Mouse (Mus musculus): ENCODE measurements around the gene Tex9. TPM values are rescaled to one million over a fixed set of nuclear protein-coding genes. Genes with fewer than 3 reads are reported as not detected.
"Not testable (repeated sequence)": the region's sequence is repeated elsewhere in the genome, so short reads cannot be mapped to it uniquely, and the experiment has no call there.

The Tex9 gene
- polyA plus RNA-seq, 1 experiment from 2014 or later: 53.8 TPM

DNA sequence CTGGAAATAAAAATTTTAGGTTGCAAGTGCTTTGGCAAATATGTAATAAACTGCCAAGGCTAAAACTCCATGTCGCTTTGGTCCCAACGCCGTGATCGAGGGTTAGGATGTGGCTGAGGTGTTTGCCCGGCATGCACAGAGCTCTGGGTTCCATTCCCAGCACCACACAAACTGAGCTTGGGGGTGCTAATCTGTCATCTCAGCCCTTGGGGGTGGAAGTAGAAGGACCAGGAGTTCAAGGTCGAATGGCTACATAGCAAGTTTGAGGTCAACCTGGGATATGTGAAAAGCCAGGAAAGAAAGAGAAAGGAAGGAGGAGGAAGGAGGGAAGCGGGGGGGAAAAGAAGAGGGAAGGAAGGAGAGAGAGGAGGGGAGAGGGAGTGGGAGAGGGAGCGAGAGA, 87.6 kb downstream of the Tex9 start:
- Histone ChIP-seq H3K36me3 (ENCODE audit: control insufficient read depth, insufficient read depth, low read length) (no peaks in the 10 kb centered on the region), H3K9me3 (ENCODE audit: control insufficient read depth, low read length) (no peaks in the 10 kb centered on the region), H3K4me3 (ENCODE audit: low read depth, low read length) (no peak overlapping the region), H3K9ac (ENCODE audit: low read length) (no peak overlapping the region), H3K4me2 (ENCODE audit: low read depth, severe bottlenecking) (no peak overlapping the region), H3K27ac (replicated peaks; ENCODE audit: low read depth, low read length) (no peak overlapping the region), H3K27me3 (ENCODE audit: control insufficient read depth, insufficient read depth, low read length) (no peaks in the 10 kb centered on the region), H3K4me1 (ENCODE audit: control insufficient read depth, insufficient read depth, low read length) (0 out of 2 replicates have a peak, but pooled peaks cover 3% of the 10 kb centered on the region)
- no peak for ATAC-seq (ENCODE audit: insufficient number of reproducible peaks, low FRiP score, low TSS enrichment, low read depth)
- no peak for DNase-seq (ENCODE audit: low spot score)
- WGBS: 83% methylated on average over 8 of the region's 8 CpGs

DNA sequence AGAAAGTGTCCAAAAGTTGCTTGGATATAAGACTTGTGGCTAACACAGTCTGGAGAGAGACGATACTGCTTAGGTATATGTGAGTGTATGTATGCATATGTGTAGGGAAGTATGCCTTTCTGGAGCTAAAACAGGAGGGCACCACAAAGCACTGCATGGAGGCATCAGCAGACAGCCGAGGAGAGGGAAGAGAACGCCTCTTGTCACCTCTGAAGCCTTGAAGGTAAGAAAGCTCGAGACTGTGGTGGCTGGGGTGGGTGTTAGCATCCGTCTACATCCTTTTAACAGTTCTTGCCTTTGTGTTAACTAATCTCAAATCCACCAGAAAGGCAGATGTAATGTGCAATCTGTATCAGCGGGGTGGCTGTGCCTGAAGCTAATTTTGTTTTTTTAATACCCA, 88.6 kb downstream of the Tex9 start:
- Histone ChIP-seq H3K4me3 (ENCODE audit: low read depth, low read length) (no peak overlapping the region), H3K27ac (replicated peaks; ENCODE audit: low read depth, low read length) (no peak overlapping the region), H3K4me1 (ENCODE audit: control insufficient read depth, insufficient read depth, low read length) (0 out of 2 replicates have a peak, but pooled peaks cover 3% of the 10 kb centered on the region), H3K9me3 (ENCODE audit: control insufficient read depth, low read length) (no peaks in the 10 kb centered on the region), H3K27me3 (ENCODE audit: control insufficient read depth, insufficient read depth, low read length) (no peaks in the 10 kb centered on the region), H3K36me3 (ENCODE audit: control insufficient read depth, insufficient read depth, low read length) (no peaks in the 10 kb centered on the region), H3K4me2 (ENCODE audit: low read depth, severe bottlenecking) (no peak overlapping the region), H3K9ac (ENCODE audit: low read length) (no peak overlapping the region)
- ATAC-seq (ENCODE audit: insufficient number of reproducible peaks, low FRiP score, low TSS enrichment, low read depth): no peak
- DNase-seq (ENCODE audit: low spot score): no peak
- 80% methylated on average over 6 of the region's 6 CpGs for WGBS

DNA sequence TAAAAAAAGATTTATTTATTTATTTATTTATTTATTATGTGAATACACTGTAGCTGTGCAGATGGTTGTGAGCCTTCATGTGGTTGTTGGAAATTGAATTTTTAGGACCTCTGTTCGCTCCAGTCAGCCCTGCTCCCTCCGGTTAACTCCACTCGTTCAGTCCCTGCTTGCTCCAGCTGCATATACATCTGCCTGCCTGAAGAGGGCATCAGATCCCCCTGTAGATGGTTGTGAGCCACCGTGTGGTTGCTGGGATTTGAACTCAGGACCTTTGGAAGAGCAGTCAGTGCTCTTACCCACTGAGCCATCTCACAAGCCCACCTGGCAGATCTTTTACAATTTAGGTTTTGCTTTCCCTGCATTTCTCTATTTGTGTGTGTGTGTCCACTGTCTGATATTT, 90.2 kb downstream of the Tex9 start:
- H3K27ac ChIP-seq (replicated peaks; ENCODE audit: low read depth, low read length); H3K27me3 ChIP-seq (ENCODE audit: control insufficient read depth, insufficient read depth, low read length); H3K9ac ChIP-seq (ENCODE audit: low read length); H3K4me3 ChIP-seq (ENCODE audit: low read depth, low read length); ATAC-seq (ENCODE audit: insufficient number of reproducible peaks, low FRiP score, low TSS enrichment, low read depth); H3K4me2 ChIP-seq (ENCODE audit: low read depth, severe bottlenecking); H3K4me1 ChIP-seq (ENCODE audit: control insufficient read depth, insufficient read depth, low read length); H3K36me3 ChIP-seq (ENCODE audit: control insufficient read depth, insufficient read depth, low read length); DNase-seq (ENCODE audit: low spot score); H3K9me3 ChIP-seq (ENCODE audit: control insufficient read depth, low read length): not testable (repeated sequence)
- 77% methylated on average over 4 of the region's 4 CpGs for whole genome bisulfite sequencing

Small RNA genes lying within 50 kb of the gene (microRNA-seq; reads per million reads assigned to microRNA genes)
- gene Gm28010: not detected

Other genes with a start within 250 kb of the Tex9 start
- gene Zfp280d, start 217.4 kb downstream of the Tex9 start, polyA plus RNA-seq (2014; fragmentation: Nextera tagmentation; extraction: Ambion mirVana): 53.1 and 60.1 TPM in 2 replicates
- 55.7 and 59.9 TPM in 2 replicates for gene Mns1, start 54.2 kb downstream of the Tex9 start, polyA plus RNA-seq (2014; fragmentation: Nextera tagmentation; extraction: Ambion mirVana)
- gene Rfx7, start 40.0 kb upstream of the Tex9 start, polyA plus RNA-seq (2014; fragmentation: Nextera tagmentation; extraction: Ambion mirVana): 18.4 and 19.8 TPM in 2 replicates
- gene Nedd4, start 170.1 kb upstream of the Tex9 start, polyA plus RNA-seq (2014; fragmentation: Nextera tagmentation; extraction: Ambion mirVana): 815 and 849 TPM in 2 replicates

Measured in limb, embryonic 11.5 days (tissue).